Mouse (Mus musculus): Measurements from ENCODE around the gene Glra4. TPM values are rescaled to one million over a fixed set of nuclear protein-coding genes. Genes with fewer than 3 reads are reported as not detected.

Glra4 gene
- polyA plus RNA-seq, 1 experiment from 2014 or later: 0.10 TPM

Other genes starting within 250 kb of the Glra4 start
- gene Kir3dl2, start 236.1 kb downstream of the Glra4 start, polyA plus RNA-seq (2014; fragmentation: Nextera tagmentation; extraction: Ambion mirVana): not detected in 2 replicates
- 1.2 and 2.1 TPM in 2 replicates for gene Tceal3, start 189.3 kb downstream of the Glra4 start, polyA plus RNA-seq (2014; fragmentation: Nextera tagmentation; extraction: Ambion mirVana)
- 7.3 and 7.6 TPM in 2 replicates for gene Tceal1, start 72.2 kb downstream of the Glra4 start, polyA plus RNA-seq (2014; fragmentation: Nextera tagmentation; extraction: Ambion mirVana)
- gene Morf4l2, start 36.5 kb downstream of the Glra4 start, polyA plus RNA-seq (2014; fragmentation: Nextera tagmentation; extraction: Ambion mirVana): 449 and 475 TPM in 2 replicates
- gene Plp1, start 42.5 kb upstream of the Glra4 start, polyA plus RNA-seq (2014; fragmentation: Nextera tagmentation; extraction: Ambion mirVana): 8.1 and 8.5 TPM in 2 replicates
- 0.14 and 0.32 TPM in 2 replicates for gene Rab9b, start 88.6 kb upstream of the Glra4 start, polyA plus RNA-seq (2014; fragmentation: Nextera tagmentation; extraction: Ambion mirVana)
- gene H2bfm, start 147.2 kb upstream of the Glra4 start, polyA plus RNA-seq (2014; fragmentation: Nextera tagmentation; extraction: Ambion mirVana): not detected in 2 replicates
- gene Tmsb15b2, start 195.4 kb upstream of the Glra4 start, polyA plus RNA-seq (2014; fragmentation: Nextera tagmentation; extraction: Ambion mirVana): 11.9 and 22.9 TPM in 2 replicates
- gene Tmsb15l, start 196.7 kb upstream of the Glra4 start, polyA plus RNA-seq (2014; fragmentation: Nextera tagmentation; extraction: Ambion mirVana): 1.3 and 4.3 TPM in 2 replicates
- 12.4 and 13.3 TPM in 2 replicates for gene Tmsb15b1, start 196.7 kb upstream of the Glra4 start, polyA plus RNA-seq (2014; fragmentation: Nextera tagmentation; extraction: Ambion mirVana)
- gene Zcchc18, start 213.0 kb upstream of the Glra4 start, polyA plus RNA-seq (2014; fragmentation: Nextera tagmentation; extraction: Ambion mirVana): 4.2 TPM in 2 replicates